Mouse (Mus musculus) forebrain, embryonic 13.5 days (tissue): ENCODE results near the gene Tuba8. TPM values are rescaled to one million over a fixed set of nuclear protein-coding genes. Genes with fewer than 3 reads are reported as not detected.

Experiments used
- ATAC-seq: fragments of 200-750 bp; cut with Nextera tagmentation; 2 replicates; pipeline ENCODE4 v1.8.0; 2017
- H3K27ac ChIP-seq: fragments of 300-500 bp; sonication (generic); 2 replicates; pipeline ENCODE4 v1.5.1; 2015; ENCODE audit warnings: inconsistent platforms, mild to moderate bottlenecking, moderate library complexity
- H3K27me3 ChIP-seq: fragments of 300-500 bp; sonication (generic); 2 replicates; pipeline ENCODE4 v1.6.1; 2015; ENCODE audit warnings: mild to moderate bottlenecking, inconsistent platforms
- H3K36me3 ChIP-seq: fragments of 300-500 bp; sonication (generic); 2 replicates; pipeline ENCODE4 v1.6.1; 2015; ENCODE audit warnings: mild to moderate bottlenecking, inconsistent platforms; ENCODE audit not compliant: poor library complexity, severe bottlenecking
- H3K4me1 ChIP-seq: fragments of 300-500 bp; sonication (generic); 2 replicates; pipeline ENCODE4 v1.6.1; 2015; ENCODE audit warnings: inconsistent platforms
- H3K4me2 ChIP-seq: fragments of 300-500 bp; sonication (generic); 2 replicates; pipeline ENCODE4 v1.6.1; 2015; ENCODE audit warnings: inconsistent platforms, mild to moderate bottlenecking, moderate library complexity
- H3K4me3 ChIP-seq: fragments of 300-500 bp; sonication (generic); 2 replicates; pipeline ENCODE4 v1.5.1; 2015; ENCODE audit warnings: mild to moderate bottlenecking, inconsistent platforms
- H3K9ac ChIP-seq: fragments of 300-500 bp; sonication (generic); 2 replicates; pipeline ENCODE4 v1.6.1; 2015; ENCODE audit warnings: mild to moderate bottlenecking, inconsistent platforms
- H3K9me3 ChIP-seq: fragments of 300-500 bp; sonication (generic); replicated peaks from 2 replicates; pipeline ENCODE4 v1.6.1; 2016; ENCODE audit warnings: inconsistent platforms
- WGBS: fragments of 180-500 bp; shearing (Covaris S2); methylation state at CpG from one replicate; pipeline ENCODE4 v1.1.7; 2015; 5-methylcytosine and 5-hydroxymethylcytosine counted together
- polyA plus RNA-seq: library from polyadenylated mRNA; unstranded; fragments of >200 nt; fragmentation: Nextera tagmentation; extraction: Ambion mirVana; gene quantifications from 2 replicates; pipeline ENCODE4 v1.2.1, GENCODE M21; 2015

Tuba8 gene
- polyA plus RNA-seq, 1 experiment from 2014 or later = not detected

GRCm38 (mm10) chr6:121179846-121180245, 30.6 kb upstream of the Tuba8 start:
- peaks cover 9% of the 10 kb centered on the region for H3K4me1 ChIP-seq
- no peaks in the 10 kb centered on the region for H3K27me3 ChIP-seq
- H3K9ac ChIP-seq = no peak overlapping the region
- H3K4me2 ChIP-seq = no peak overlapping the region
- H3K27ac ChIP-seq = no peak overlapping the region
- no peak for ATAC-seq
- H3K36me3 ChIP-seq = no peaks in the 10 kb centered on the region
- no peak overlapping the region for H3K4me3 ChIP-seq
- H3K9me3 ChIP-seq = no peaks in the 10 kb centered on the region
- WGBS = 74% methylated on average over 7 of the region's 7 CpGs

GRCm38 (mm10) chr6:121183414-121184173, 26.9 kb upstream of the Tuba8 start, which contains the start of gene Pex26:
Gene Pex26, plus strand, starts transcription at chr6:121183667.
- H3K9me3 ChIP-seq = no peaks in the 10 kb centered on the region
- ATAC-seq = peak; percentile 94
- H3K27ac ChIP-seq = peak within 1 kb of the TSS; percentile 88
- peak within 1 kb of the TSS; percentile 76 for H3K9ac ChIP-seq
- no peaks in the 10 kb centered on the region for H3K27me3 ChIP-seq
- H3K4me3 ChIP-seq = peak within 1 kb of the TSS; percentile 73
- H3K4me2 ChIP-seq = peak within 1 kb of the TSS; percentile 91
- WGBS = 1% methylated on average over 32 of the region's 32 CpGs
- H3K4me1 ChIP-seq = peaks cover 20% of the 10 kb centered on the region
- peaks cover 10% of the 10 kb centered on the region for H3K36me3 ChIP-seq

- 3% methylated on average over 35 of the region's 35 CpGs for WGBS
- no peak overlapping the region for H3K27ac ChIP-seq
- peaks cover 14% of the 10 kb centered on the region for H3K36me3 ChIP-seq
- peak; percentile 55 for ATAC-seq
- peaks cover 20% of the 10 kb centered on the region for H3K4me1 ChIP-seq
- H3K4me3 ChIP-seq = peak overlapping the region; percentile 73
- H3K9me3 ChIP-seq = no peaks in the 10 kb centered on the region
- H3K9ac ChIP-seq = peak overlapping the region; percentile 76
- no peaks in the 10 kb centered on the region for H3K27me3 ChIP-seq
- peak overlapping the region; percentile 91 for H3K4me2 ChIP-seq
Observed at GRCm38 (mm10) chr6:121184198-121185140, 26.0 kb upstream of the Tuba8 start.

- Histone ChIP-seq H3K4me1 (peaks cover 20% of the 10 kb centered on the region), H3K27ac (no peak overlapping the region), H3K9me3 (no peaks in the 10 kb centered on the region), H3K4me2 (peak overlapping the region; percentile 91), H3K4me3 (peak overlapping the region; percentile 73; the same call in 1 of the 2 replicates), H3K9ac (peak overlapping the region; percentile 10; the same call in 1 of the 2 replicates), H3K27me3 (no peaks in the 10 kb centered on the region), H3K36me3 (peaks cover 20% of the 10 kb centered on the region)
- ATAC-seq = no peak
- 80% methylated on average over 8 of the region's 8 CpGs for WGBS
Observed at GRCm38 (mm10) chr6:121185232-121185631, 25.3 kb upstream of the Tuba8 start.

GRCm38 (mm10) chr6:121191261-121192009, 19.1 kb upstream of the Tuba8 start:
- WGBS = 86% methylated on average over 11 of the region's 11 CpGs
- H3K27me3 ChIP-seq = no peaks in the 10 kb centered on the region
- peaks cover 71% of the 10 kb centered on the region for H3K36me3 ChIP-seq
- H3K27ac ChIP-seq = no peak overlapping the region
- no peaks in the 10 kb centered on the region for H3K4me1 ChIP-seq
- no peak overlapping the region for H3K9ac ChIP-seq
- no peak overlapping the region for H3K4me2 ChIP-seq
- no peak overlapping the region for H3K4me3 ChIP-seq
- H3K9me3 ChIP-seq = no peaks in the 10 kb centered on the region
- no peak for ATAC-seq

- Histone ChIP-seq H3K36me3 (peaks cover 67% of the 10 kb centered on the region), H3K4me1 (no peaks in the 10 kb centered on the region), H3K4me3 (no peak overlapping the region), H3K27ac (no peak overlapping the region), H3K27me3 (no peaks in the 10 kb centered on the region), H3K4me2 (no peak overlapping the region), H3K9me3 (no peaks in the 10 kb centered on the region), H3K9ac (no peak overlapping the region)
- WGBS = 46% methylated on average over 13 of the region's 13 CpGs
- ATAC-seq = no peak
Observed at GRCm38 (mm10) chr6:121194061-121194955, 16.2 kb upstream of the Tuba8 start.

- H3K4me1 ChIP-seq = no peaks in the 10 kb centered on the region
- 88% methylated on average over 14 of the region's 14 CpGs for WGBS
- no peaks in the 10 kb centered on the region for H3K27me3 ChIP-seq
- peaks cover 62% of the 10 kb centered on the region for H3K36me3 ChIP-seq
- ATAC-seq = no peak
- no peak overlapping the region for H3K9ac ChIP-seq
- H3K9me3 ChIP-seq = no peaks in the 10 kb centered on the region
- H3K27ac ChIP-seq = no peak overlapping the region
- no peak overlapping the region for H3K4me3 ChIP-seq
- no peak overlapping the region for H3K4me2 ChIP-seq
Observed at GRCm38 (mm10) chr6:121194956-121195731, 15.4 kb upstream of the Tuba8 start.

GRCm38 (mm10) chr6:121197807-121198365, 12.6 kb upstream of the Tuba8 start:
- H3K27me3 ChIP-seq = no peaks in the 10 kb centered on the region
- no peaks in the 10 kb centered on the region for H3K4me1 ChIP-seq
- no peaks in the 10 kb centered on the region for H3K9me3 ChIP-seq
- no peak overlapping the region for H3K4me3 ChIP-seq
- peaks cover 39% of the 10 kb centered on the region for H3K36me3 ChIP-seq
- H3K27ac ChIP-seq = no peak overlapping the region
- WGBS = 65% methylated on average over 9 of the region's 9 CpGs
- no peak for ATAC-seq
- no peak overlapping the region for H3K9ac ChIP-seq
- no peak overlapping the region for H3K4me2 ChIP-seq

GRCm38 (mm10) chr6:121200458-121200857, 10.0 kb upstream of the Tuba8 start:
- Histone ChIP-seq H3K36me3 (peaks cover 13% of the 10 kb centered on the region), H3K27me3 (no peaks in the 10 kb centered on the region), H3K9ac (no peak overlapping the region), H3K27ac (no peak overlapping the region), H3K4me3 (no peak overlapping the region), H3K4me2 (no peak overlapping the region), H3K9me3 (no peaks in the 10 kb centered on the region), H3K4me1 (no peaks in the 10 kb centered on the region)
- 99% methylated on average over 4 of the region's 4 CpGs for WGBS
- ATAC-seq = no peak

GRCm38 (mm10) chr6:121202026-121202425, 8.5 kb upstream of the Tuba8 start:
- WGBS = 65% methylated on average over 5 of the region's 5 CpGs
- no peak overlapping the region for H3K27ac ChIP-seq
- H3K4me2 ChIP-seq = no peak overlapping the region
- no peaks in the 10 kb centered on the region for H3K9me3 ChIP-seq
- H3K36me3 ChIP-seq = peaks cover 5% of the 10 kb centered on the region
- no peak overlapping the region for H3K4me3 ChIP-seq
- no peaks in the 10 kb centered on the region for H3K4me1 ChIP-seq
- H3K27me3 ChIP-seq = no peaks in the 10 kb centered on the region
- no peak for ATAC-seq
- no peak overlapping the region for H3K9ac ChIP-seq
